Mouse (Mus musculus): Measurements from ENCODE around the gene Slc25a22. TPM values are rescaled to one million over a fixed set of nuclear protein-coding genes. Genes with fewer than 3 reads are reported as not detected.

Slc25a22 gene
- total and polyA plus RNA-seq, 3 experiments: 6.5 to 31.5 (median 16.1) TPM

DNA sequence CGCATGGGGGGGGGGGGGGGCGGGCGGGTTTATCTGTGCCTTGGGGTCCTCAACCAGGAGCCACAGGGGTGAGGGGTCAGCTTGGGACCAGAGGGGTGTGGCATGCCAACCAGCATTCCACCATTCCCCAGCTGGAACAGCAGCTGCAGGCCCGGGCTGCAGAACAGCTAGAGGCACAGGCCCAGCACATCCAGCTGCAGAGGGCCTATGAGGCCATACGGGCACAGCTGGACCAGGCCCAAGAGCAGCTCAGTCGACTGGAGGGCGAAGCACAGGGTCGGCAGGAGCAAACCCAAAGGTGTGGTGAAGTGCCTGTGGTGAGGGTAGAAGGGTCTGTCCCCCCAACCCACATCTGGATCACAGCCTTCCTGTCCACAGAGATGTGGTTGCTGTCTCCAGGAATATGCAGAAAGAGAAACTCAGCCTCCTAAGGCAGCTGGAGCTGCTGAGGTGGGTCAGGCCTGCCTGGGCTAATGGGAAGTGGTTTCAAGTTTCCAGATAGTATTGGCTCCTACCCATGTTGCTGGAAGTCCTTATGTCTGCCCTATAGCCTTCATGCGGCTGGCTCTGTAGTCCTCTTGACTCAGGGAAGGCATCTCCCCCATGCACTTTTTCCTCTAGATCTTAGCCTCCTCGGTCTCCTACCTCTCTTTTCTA is 27.8 kb upstream of the Slc25a22 start:
- TF ChIP-seq ZC3H11A (IDR thresholded peaks at IDR 0.05; ENCODE audit: low read depth, low read length): no peak
- no peak for TF ChIP-seq GABPA (IDR thresholded peaks at IDR 0.05; ENCODE audit: insufficient replicate concordance, low read depth, low read length)
- TF ChIP-seq MYC (IDR thresholded peaks at IDR 0.05; ENCODE audit: low read depth, low read length): no peak
- TF ChIP-seq E2F4 (IDR thresholded peaks at IDR 0.05; ENCODE audit: insufficient replicate concordance, low read depth, low read length): no peak
- no peak for TF ChIP-seq HCFC1 (IDR thresholded peaks at IDR 0.05; ENCODE audit: low read depth, low read length)
- TF ChIP-seq NRF1 (IDR thresholded peaks at IDR 0.05; ENCODE audit: low read depth, low read length): no peak
- no peak for TF ChIP-seq UBTF (IDR thresholded peaks at IDR 0.05; ENCODE audit: low read depth, low read length)
- TF ChIP-seq MAX (IDR thresholded peaks at IDR 0.05; ENCODE audit: low read length): no peak
- TF ChIP-seq RAD21 (IDR thresholded peaks at IDR 0.05; ENCODE audit: low read depth, low read length): no peak
- TF ChIP-seq ZMIZ1 (IDR thresholded peaks at IDR 0.05; ENCODE audit: low read depth, low read length): no peak
- no peak for TF ChIP-seq RCOR1 (conservative IDR thresholded peaks at IDR 0.05; ENCODE audit: low read depth, low read length)
- no peak for TF ChIP-seq NELFE (IDR thresholded peaks at IDR 0.05; ENCODE audit: low read depth, low read length)
- no peak for TF ChIP-seq USF1 (IDR thresholded peaks at IDR 0.05; ENCODE audit: low read depth, low read length)
- TF ChIP-seq IRF4 (IDR thresholded peaks at IDR 0.05; ENCODE audit: low read depth, low read length): no peak
- no peak for TF ChIP-seq ETS1 (conservative IDR thresholded peaks at IDR 0.05; ENCODE audit: low read depth, low read length)
- TF ChIP-seq TBP (conservative IDR thresholded peaks at IDR 0.05; ENCODE audit: low read depth, low read length): no peak
- TF ChIP-seq SIN3A (IDR thresholded peaks at IDR 0.05; ENCODE audit: low read length): no peak
- TF ChIP-seq KAT2A (IDR thresholded peaks at IDR 0.05; ENCODE audit: insufficient replicate concordance, low read length): no peak
- TF ChIP-seq TCF12 (IDR thresholded peaks at IDR 0.05; ENCODE audit: low read depth, low read length): no peak
- TF ChIP-seq CTCF (conservative IDR thresholded peaks at IDR 0.05 in 1 of 2, IDR thresholded peaks at IDR 0.05 in 1 of 2; ENCODE audit: low read depth in 2 of 2, low read length in 2 of 2): no peak
- in situ Hi-C loops (cut with MboI; ENCODE audit: low pct_ligation_motif_present, low pct_unique_long_range_greater_than_20kb, low sequenced_read_pairs) (no loop called here), dilution Hi-C loops (cut with MboI; ENCODE audit: extremely low pct_ligation_motif_present, extremely low pct_unique_long_range_greater_than_20kb, low sequenced_read_pairs) (no loop called here)
- Histone ChIP-seq H3K27ac (ENCODE audit: insufficient read depth, low read depth) (no peak overlapping the region), H3K79me2 (replicated peaks; ENCODE audit: control insufficient read depth, extremely low read depth, insufficient read depth, poor library complexity, severe bottlenecking) (no peaks in the 10 kb centered on the region), H3K4me3 (replicated peaks in 1 of 3; ENCODE audit: low read depth in 2 of 3, low read length in 2 of 3, poor library complexity in 1 of 3) (no peak overlapping the region), H3K4me2 (ENCODE audit: insufficient read depth, low read depth, poor library complexity, severe bottlenecking) (no peak overlapping the region), H3K36me3 (replicated peaks in 1 of 2; ENCODE audit: control insufficient read depth in 1 of 2, insufficient read depth in 1 of 2, low read length in 1 of 2) (peaks cover 9 to 22% of the 10 kb centered on the region in 2 experiments), H3K9me3 (replicated peaks; ENCODE audit: low read length) (no peaks in the 10 kb centered on the region), H3K9ac (ENCODE audit: insufficient read depth, low read depth) (no peak overlapping the region), H3K27me3 (replicated peaks) (no peaks in the 10 kb centered on the region), H3K4me1 (ENCODE audit: control insufficient read depth in 1 of 2, insufficient read depth in 2 of 2) (peaks cover 24 to 51% of the 10 kb centered on the region in 2 experiments)
- DNase-seq (ENCODE audit: extremely low read depth): no peak

Data from CH12.LX (cell line).